Mouse (Mus musculus) telencephalon, adult 2 months (tissue): ENCODE measurements around the gene Per1.

ENCODE experiments used
- DNase-seq: peaks from one replicate; pipeline ENCODE4 v3.0.0-alpha.2; 2011; ENCODE audit warnings: low read depth, low spot score

Per1 gene

DNA sequence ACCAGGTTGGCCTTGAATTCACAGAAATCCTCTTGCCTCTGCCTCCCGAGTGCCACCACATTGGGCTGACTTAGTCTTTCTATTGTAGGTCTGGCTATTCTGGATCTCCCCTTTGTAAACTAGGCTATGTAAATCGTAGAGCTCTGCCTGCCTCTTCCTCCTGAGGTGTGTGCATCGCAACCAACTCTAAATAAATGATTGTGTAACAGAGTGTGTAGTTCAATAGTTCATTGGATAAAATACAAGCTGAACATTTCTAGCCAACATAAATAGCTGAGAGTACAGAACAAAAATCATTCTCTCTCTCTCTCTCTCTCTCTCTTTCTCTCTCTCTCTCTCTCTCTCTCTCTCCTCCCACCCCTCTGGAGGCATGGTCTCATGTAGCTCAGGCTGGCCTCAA, 19.6 kb downstream of the Per1 start:
- DNase-seq = no peak

DNA sequence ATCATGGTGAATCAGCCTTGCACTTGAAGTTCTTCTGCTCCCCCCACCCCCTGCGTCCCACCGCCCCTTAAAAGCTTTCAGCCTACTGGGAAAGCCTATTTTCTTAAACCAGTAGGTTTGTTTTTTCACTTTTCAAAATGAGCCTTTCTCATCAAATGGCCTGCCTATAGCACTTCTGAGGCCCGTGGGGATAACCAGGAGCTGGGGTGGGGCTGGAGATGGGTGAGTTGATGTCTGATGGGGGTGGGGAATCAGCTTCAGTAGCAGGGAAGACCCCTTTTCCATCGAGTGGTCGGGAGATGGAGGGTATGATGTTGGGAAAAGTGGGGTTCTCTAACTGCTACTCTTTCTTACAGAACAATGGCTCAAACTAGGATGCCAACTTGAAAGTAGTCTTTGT, 21.8 kb downstream of the Per1 start:
- DNase-seq = no peak

DNA sequence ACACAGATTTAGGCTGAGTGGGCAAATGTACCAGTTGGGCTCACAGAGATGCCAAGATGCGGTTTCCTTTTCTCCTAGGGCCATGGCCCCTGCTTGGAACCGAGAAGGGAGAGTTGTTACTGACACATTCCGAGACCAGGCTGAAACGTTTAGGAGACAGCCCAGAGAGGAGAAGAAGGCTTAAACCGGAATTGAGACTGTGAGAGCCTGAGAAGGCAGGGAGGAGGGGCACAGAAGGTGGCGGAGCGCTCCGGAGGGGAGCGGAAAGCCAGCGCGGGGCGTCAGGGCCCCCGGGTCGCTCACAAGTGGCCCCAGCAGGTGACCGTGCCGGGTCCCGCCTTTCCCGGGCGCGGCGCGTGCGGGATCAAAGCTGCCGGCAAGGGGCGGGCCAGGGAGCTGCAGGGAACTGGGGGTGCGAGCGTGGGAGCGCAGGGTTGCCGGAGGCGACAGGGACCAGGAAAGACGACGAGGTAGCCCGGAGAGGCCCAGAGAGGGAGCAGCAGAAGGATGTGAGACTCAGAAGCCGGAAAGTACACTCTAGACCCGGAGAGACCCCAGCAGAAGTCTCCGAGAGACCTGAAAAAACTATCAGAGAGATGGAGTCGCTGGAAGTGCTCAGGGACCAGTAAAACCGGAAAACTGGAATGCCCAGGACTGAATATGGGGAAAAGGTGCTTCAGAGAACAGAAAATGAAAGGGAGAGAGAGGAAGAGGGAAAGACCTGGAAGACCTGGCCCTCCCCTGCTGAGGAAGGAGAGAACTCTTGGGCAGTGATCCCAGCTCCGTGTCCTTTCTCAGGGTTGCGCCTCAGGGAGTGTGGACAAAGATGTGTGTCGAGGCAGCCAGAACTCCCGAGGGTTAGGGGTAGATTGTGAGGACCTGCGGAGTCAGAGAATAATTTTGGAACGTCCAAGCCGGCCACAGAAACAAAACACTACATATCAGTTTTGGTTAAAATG, 23.0 kb downstream of the Per1 start:
- DNase-seq = no peak

DNA sequence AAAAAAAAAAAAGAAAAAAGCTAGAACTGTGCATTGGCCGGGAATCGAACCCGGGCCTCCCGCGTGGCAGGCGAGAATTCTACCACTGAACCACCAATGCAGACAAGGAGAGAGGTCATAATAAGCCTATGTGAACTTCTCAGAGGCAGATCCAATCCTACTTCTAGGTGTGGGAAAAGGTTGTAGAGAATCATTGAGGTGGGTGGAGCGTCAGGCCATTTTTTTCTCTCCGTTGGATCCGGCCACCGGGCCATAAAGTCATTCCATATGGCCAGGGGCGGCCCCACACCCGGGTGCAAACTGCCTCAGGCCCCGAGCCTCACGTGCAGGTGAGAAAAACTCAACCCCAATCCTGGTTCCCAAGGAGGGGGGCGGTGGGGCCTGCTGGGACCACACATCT, 23.7 kb downstream of the Per1 start:
- DNase-seq = no peak

DNA sequence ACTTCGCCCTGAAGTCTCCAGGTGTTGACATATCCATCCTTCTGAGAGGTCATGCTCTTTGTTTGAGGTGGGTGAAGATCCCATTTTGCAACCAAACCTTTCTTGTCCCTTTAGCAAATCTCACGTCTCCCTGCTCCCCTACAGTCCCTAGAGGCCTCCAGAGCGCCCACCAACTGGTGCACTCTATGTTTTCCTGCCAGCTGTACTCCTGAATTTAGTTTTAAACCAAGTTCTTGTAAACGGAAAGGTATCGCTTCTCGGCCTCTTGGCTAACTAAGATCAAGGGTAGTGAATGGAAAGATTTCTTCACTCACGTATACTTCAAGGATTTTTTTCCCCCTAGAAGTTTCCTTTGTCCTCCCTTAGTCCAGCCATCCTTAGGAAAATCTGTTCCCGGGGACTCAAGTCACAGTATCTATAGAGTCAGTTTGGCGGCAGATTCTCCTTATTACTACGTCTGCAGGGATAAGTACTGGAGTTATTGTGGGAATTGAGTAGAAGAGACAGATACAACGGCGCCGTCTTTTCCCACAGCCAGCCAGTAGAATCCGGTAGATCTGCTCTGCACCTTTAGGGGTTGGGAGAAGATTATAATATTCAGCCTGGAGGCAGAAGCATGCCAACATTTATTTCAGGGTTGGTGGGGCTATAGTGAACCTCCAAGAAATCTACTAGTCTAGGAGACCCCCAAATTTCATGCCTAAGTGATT, 24.6 kb downstream of the Per1 start:
- no peak for DNase-seq

DNA sequence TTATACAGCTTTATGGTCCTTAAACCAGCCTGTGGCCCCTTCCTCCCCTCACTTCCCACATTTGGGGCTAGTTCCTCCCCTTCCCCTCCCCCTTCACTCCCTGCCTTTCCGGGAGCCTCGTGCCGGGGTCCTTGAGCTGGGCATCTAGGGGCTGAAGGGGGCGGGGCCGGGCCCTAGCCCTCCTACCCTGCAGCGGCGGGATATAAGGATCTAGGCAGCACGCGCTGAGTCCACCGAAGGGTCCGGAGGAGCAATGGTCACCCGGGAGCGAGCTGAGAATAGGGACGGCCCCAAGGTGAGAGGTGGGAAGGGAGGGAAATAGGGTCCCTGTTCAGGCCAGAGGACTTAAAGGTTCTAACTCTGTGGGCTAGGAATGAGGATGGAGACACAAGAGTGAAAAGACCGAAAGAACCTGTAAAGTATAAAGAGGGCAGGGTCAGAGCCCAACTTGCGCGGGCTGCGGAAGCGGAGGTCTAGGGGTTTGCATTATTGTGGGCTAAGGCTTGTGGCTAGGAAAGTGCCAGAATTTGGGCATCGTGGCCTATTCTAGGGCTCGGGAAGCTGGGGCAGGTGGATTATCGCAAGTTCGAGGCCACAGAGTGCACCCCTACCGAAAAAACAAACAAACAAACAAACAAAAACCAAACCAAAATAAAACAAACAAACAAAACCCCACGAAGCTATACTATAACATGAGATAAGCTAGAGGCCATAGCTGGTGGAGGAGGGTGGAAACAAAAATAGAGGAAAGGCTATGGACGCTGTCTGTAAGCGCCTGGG, 25.4 kb downstream of the Per1 start, which contains the start of gene Hes7:
Gene Hes7, plus strand, starts transcription at position 184 of the 780 bp plus-strand sequence.
- no peak for DNase-seq

DNA sequence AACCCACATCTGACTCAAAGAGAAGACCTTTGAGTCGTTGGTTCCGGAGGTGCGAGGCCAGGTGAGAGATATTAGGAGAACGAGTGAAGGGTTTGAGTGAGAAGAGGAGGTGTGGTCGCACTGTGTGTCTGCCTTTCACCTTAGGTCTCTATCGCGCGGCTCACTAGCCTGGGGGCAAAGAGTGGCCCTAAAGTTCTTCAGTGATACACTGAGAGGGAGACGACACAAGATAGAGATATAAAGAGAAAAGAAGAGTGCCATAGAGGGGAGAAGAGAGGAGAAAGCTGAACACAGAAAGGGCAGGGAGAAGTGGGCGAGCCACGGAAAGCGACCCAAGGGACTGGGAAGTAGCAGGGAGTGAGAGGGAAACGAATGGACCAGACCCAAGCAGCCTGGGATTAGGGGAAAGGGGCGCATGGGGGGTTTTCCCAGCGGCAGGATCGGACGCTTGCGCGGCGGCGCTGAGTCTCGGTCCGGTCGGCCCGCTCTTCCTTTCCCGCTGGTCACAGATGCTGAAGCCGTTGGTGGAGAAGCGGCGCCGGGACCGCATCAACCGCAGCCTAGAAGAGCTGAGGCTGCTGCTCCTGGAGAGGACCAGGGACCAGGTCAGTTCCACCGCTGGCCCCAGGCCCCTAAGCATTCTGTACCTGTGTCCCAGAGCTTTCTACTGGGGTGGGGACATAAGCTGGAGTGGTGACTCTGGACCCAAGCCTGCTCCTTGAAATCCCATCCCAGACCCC, 26.2 kb downstream of the Per1 start:
- DNase-seq = no peak

DNA sequence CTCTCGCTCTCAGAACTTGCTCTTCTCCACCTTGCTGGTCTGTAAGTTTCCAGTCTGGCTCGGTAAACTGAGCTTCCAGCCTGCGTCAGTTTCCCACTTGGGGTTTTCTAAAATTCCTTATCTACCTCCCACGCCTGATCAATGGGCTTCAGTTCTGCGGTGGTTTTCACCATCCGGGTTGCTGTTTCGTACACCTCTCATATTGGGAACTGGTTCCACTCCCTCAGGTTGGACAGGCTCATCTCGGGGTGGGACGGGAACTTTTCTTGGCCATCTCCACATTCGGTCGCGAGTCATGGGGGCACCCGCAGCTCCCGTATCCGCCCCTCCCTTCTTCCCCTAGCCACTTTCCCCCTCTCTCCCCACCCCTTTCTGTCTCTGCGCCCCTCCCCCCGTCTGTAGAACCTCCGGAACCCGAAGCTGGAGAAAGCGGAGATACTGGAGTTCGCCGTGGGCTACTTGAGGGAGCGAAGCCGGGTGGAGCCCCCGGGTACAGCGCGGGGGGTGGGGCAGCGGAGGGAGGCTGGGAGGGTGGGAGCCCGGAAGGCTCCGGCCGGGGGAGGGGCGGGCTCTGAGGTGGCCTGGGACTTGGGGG, 26.8 kb downstream of the Per1 start:
- DNase-seq = no peak

DNA sequence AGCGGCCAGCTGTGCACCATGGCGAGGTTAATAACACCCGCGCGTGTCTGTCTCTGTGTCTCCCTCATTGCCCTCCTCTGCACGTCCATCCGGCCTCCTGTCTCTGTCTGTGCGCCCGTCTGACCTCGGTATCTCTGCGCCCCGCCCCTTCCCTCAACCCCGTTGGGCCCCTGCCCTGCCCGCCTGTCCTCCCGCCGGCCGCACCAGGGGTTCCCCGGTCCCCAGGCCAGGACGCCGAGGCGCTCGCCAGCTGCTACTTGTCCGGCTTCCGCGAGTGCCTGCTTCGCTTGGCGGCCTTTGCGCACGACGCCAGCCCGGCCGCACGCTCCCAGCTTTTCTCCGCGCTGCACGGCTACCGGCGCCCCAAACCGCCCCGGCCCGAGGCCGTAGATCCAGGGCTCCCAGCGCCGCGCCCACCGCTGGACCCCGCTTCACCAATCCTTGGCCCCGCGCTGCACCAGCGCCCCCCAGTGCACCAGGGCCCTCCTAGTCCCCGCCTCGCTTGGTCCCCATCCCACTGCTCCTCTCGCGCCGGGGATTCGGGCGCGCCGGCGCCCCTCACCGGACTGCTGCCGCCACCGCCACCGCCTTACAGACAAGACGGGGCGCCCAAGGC, 27.4 kb downstream of the Per1 start, which contains the start of gene 9130213A22Rik:
Gene 9130213A22Rik, minus strand, starts transcription at position 254 of the 616 bp plus-strand sequence.
- no peak for DNase-seq

DNA sequence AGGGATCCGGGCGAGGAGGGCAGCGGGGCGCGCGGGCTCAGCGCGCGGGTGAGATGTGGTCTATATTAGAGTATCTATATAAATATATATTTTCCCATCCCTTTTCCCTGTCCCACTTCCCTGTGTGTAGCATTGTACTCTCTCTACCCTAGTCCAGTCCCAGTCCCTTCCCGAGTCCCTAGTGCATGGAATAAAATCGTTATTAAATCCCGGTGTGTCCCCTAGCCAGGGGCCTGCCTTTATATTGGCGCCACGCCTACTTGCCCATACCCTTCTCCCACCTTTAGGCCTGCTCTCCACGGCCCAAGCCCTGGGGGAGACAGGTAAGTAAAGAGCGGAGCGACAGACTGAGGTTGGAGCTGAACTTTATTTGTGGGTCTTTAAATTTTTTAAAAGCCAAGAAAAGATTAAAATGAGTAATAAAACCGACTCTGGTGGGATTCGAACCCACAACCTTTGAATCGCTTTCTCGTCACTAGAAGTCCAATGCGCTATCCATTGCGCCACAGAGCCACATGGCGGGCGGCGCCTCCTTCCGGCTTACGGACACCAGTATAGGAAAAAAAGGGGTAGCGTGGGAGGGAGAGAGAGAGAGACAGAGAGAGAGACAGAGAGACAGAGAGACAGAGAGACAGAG, 28.2 kb downstream of the Per1 start:
- DNase-seq = no peak

DNA sequence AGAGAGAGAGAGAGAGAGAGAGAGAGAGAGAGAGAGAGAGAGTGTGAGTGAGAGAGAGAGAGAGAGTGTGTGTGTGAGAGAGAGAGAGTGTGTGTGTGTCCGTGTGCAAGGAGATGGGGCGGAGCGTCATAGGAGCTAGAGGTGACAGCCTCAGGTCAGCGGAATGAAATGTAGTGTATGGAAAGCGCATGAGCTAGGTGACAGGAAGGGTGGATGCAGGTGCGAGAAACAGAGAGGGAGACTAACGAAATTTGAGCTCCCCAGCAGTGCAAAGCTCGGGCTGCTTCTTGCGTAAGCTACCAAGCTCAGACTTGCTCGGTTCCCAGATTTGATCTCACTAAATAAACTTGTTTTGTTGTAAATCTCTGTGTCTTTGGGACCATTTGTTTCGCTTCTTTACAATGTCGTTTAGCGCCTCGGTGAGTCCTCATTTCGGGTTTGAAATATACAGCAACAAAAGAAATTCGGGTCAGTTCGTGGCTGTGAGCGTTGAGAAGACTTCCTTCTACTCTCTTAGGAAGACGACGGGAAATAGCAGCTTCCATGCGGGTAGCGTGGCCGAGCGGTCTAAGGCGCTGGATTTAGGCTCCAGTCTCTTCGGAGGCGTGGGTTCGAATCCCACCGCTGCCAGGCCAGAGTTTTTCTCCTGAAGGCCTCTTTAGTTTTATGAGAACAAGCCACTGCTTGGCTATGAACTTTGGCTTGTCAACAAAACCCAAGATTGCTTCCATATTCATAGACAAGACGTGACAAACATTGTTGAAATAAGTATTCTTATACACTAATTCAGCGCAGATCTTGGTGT, 28.9 kb downstream of the Per1 start:
- DNase-seq = peak; percentile 86

DNA sequence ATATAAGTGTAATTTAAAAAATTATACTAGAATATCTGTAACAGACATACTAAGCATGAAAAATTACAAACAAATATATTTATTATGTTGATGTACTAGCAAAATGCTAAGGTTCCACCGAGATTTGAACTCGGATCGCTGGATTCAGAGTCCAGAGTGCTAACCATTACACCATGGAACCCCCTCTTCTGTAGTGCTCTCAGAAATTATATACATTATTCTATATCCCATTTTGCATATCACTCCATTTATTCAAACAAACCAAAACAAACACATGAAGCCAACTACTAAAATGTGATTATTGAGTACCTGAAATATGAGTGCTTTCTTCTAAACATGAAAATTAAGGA, 29.5 kb downstream of the Per1 start:
- DNase-seq = no peak

DNA sequence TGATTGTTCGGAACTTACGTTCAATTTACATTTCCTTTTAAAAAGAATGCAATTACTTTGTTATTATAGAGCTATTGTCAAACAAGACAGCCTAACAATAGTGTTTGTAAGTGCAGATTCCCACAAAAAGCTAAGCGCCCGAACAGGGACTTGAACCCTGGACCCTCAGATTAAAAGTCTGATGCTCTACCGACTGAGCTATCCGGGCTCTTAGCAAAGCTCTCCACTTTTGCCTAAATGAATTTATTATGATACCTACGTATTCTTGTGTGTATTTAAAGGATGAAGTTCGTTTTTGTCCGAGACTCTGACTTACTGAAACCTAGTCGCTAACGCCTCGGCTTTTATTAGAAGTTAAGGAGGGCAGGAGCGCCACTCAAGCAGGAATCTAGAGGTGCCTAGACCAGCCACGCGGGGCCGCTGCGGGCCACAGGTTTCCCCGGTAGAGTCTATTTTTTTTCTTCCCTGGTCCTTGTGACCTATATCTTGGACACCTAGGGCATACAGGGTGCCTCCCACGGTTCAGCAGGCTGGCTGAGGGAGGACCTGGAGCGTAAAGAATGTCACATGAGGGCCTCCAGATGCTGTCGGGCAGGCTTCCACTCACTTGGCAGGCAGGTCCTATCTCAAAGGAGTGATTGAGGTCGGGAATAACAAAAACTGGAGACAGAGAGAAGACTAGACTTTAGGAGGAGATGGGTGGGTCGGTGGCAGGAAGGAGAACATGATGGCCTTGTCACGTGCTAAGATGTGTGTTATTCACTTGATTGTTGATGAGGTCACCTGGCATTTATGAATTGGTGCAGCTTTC, 30.2 kb downstream of the Per1 start:
- DNase-seq = peak; percentile 81

DNA sequence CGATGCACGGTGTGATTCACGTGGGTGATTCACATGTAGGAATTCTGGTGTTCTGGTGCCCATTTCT, 30.7 kb downstream of the Per1 start, which contains the start of gene Aloxe3:
Gene Aloxe3, plus strand, starts transcription at position 45 of the 67 bp plus-strand sequence.
- no peak for DNase-seq

DNA sequence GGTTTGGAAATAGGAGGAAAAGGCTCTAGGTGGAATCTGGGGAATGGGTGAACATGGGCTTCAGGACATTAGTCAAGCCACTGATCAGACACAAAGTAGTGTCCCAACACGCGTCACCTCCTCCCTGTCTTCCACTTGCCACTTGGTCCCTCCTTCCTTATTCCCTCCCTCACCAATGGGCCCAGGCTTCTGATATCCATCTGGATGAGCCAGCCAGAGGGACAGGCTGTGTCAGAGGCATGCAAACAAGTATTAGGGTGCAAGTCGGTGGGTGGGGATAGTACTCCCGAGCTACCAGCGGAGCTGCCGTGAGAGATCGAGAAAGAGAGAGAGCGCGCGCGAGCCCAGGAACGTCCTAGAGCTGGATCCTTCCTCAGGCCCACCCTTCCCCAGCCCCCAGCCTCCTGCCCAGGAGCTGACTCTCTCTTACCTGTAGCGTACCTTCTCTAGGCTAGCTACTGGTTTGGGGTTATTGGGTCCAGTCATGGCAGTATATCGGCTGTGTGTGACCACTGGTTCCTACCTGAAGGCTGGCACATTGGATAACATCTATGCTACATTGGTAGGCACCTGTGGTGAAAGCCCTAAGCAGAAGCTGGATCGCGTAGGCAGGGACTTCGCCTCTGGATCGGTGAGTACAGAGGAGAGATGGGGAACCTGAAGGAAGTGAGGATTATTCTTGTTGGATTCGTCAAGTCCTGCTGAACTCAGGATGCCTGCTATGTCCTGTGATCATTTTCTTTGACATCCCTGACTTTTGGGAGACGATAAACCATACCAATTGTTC, 31.1 kb downstream of the Per1 start:
- DNase-seq = no peak

DNA sequence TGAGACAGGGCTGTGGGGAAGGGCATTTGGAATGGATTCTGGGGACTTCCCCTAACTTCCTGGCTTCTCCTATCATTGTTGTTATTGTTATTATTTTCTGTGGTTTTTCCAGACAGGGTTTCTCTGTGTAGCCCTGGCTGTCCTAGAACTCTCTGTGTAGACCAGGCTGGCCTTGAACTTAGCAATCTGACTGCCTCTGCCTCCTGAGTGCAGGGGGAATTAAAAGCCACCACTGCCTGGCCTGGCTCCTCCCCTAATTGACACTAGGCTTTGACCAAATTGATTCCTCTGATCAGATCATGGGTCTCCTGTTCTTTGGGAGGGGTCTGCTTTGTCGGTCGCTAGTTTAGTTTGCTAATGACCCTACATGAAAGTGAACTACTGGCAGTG, 31.7 kb downstream of the Per1 start:
- no peak for DNase-seq

DNA sequence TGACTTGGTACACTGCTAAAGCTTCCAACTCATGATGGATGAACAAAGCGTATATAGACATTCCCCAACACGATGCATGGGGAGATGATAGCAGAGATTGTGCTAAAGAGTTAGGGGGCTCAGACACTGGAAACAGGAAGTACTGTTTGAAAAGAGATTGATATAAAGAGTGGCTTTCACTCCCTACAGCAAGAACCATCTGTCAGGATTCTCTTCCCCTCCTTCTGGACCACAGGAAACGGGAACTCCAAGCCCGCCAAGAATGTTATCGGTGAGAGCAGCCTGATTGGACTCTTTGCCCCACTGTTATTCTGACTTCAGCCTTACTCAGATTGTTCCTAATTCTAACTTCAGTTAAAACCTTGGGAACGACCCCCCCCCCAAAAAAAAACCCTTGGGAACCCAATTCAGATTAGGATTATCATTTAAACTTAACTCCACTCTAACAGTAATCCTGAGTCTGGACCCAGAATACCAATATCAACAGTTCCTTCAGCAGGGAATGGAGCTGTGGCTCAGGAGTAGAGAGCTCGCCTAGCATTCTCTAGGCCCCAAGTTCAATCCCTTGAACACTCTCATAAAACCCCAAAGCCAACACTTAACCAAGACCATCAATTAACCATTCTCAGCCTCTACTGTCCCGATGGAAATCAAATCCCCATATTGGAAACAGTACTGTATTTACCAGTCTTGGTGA, 33.6 kb downstream of the Per1 start:
- DNase-seq = no peak

DNA sequence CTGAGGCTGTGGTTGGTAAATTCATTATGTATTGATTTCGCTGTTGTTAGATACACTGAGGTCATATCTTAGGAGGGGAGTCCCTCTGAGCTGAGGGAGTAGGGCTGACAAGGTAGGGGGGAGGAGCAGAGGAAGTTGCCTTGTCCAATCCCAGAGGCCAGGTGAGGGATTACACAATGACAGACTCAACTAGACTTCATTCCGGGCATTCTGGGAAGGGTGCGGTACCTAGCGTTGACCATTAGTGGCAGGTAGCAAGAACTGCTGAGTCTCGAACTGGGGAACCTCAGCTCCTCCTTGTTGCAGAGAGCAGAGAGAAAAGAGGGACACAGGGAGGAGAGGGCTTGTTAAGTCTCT, 38.5 kb downstream of the Per1 start:
- no peak for DNase-seq
